Comparison of ENCODE assay signal across 29 mouse cellular contexts in the genomic region with DNA sequence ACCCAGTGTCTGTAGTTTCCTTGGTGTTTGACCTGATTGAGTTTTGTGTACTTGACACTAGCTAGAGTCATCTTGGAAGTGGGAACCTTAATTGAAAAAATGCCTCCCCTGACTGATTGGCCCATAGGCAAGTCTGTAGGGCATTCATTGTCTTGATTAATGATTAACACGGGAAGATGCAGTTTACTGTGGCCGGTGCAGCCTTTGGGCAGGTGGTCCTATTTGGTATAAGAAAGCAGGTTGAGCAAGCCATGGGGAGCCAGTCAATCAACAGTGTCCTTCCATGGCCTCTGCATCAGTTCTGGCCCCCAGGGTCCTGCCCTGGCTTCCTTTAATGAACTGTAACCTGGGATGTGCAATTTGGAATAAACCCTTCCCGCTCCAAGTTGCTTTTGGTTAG.
DNase-seq lines count a peak whose midpoint lies in the region; ATAC-seq and TF ChIP-seq lines count a peak whose summit lies in the region.
"Had no signal": no experiment of that assay in that cellular context is flagged by ENCODE, and none has a peak within 500 bp of the region (broad histone marks: within the 10 kb centered on the region; RNA-seq: fewer than 3 reads in every experiment).

No protein-coding gene starts in this region.

- H3K9me3 ChIP-seq in kidney, postnatal 0 days (replicated peaks; ENCODE audit: low read length), result no peaks in the 10 kb centered on the region
- H3K9me3 ChIP-seq in intestine, postnatal 0 days (ENCODE audit: control insufficient read depth), result no peaks in the 10 kb centered on the region
- H3K9me3 ChIP-seq in forebrain, embryonic 12.5 days, result no peaks in the 10 kb centered on the region
- H3K9me3 ChIP-seq: heart, embryonic 13.5 days; limb, embryonic 13.5 days; midbrain, embryonic 13.5 days; neural tube, embryonic 13.5 days had no signal

- H3K27me3 ChIP-seq in kidney, postnatal 0 days (ENCODE audit: insufficient read depth, low read length), result no peaks in the 10 kb centered on the region
- H3K27me3 ChIP-seq in intestine, postnatal 0 days (replicated peaks; ENCODE audit: control insufficient read depth, insufficient read depth, low read length), result no peaks in the 10 kb centered on the region
- no peaks in the 10 kb centered on the region for H3K27me3 ChIP-seq in small intestine, adult 2 months (ENCODE audit: control insufficient read depth, insufficient read depth, low read length)
- H3K27me3 ChIP-seq in forebrain, embryonic 12.5 days, result no peaks in the 10 kb centered on the region
- H3K27me3 ChIP-seq: CH12.LX; heart, embryonic 13.5 days; limb, embryonic 13.5 days; midbrain, embryonic 13.5 days; neural tube, embryonic 13.5 days had no signal

- no peak for TF ChIP-seq POLR2A in small intestine, adult 2 months (IDR thresholded peaks at IDR 0.05; ENCODE audit: low read depth, low read length)

- 56% methylated on average over 3 of the region's 3 CpGs for WGBS in kidney, postnatal 0 days
- WGBS in intestine, postnatal 0 days, result 51% methylated on average over 3 of the region's 3 CpGs
- 44% methylated on average over 3 of the region's 3 CpGs for WGBS in small intestine, adult 2 months
- WGBS in forebrain, embryonic 12.5 days, result 79% methylated on average over 3 of the region's 3 CpGs

- DNase-seq in heart, adult 11 months, result peak; percentile 61
- DNase-seq in heart, adult 8-10 months (ENCODE audit: low spot score), result no peak
- no peak for DNase-seq in kidney, postnatal 0 days (ENCODE audit: low spot score)
- DNase-seq in kidney, postnatal 25 days, result no peak
- DNase-seq in urinary bladder, postnatal 36 days (ENCODE audit: low spot score in 2 of 2), result no peak
- DNase-seq: adrenal gland, adult 2 months; adrenal gland, postnatal 36 days; cerebellum, adult 2 months; cerebellum, postnatal 14 days; gastrocnemius, adult 2 months; gastrocnemius, postnatal 36 days; heart, adult 2 months; heart, postnatal 10 days; kidney, postnatal 36 days; lung, adult 2 months; lung, postnatal 10 days; thymus, postnatal 14 days had no signal

- peak; percentile 50; the same call in 1 of the 2 replicates for ATAC-seq in kidney, postnatal 0 days (replicated peaks; ENCODE audit: low FRiP score, low read depth)
- peak; percentile 31; the same call in 1 of the 2 replicates for ATAC-seq in intestine, postnatal 0 days
- ATAC-seq in forebrain, embryonic 12.5 days (ENCODE audit: low FRiP score), result no peak
- ATAC-seq: activated CD4-positive, CD25-positive, alpha-beta regulatory T cell, adult 4 months; forebrain, embryonic 16.5 days; midbrain, embryonic 13.5 days had no signal

- no peaks in the 10 kb centered on the region for H3K4me1 ChIP-seq in kidney, postnatal 0 days (replicated peaks; ENCODE audit: insufficient read depth, low read length)
- H3K4me1 ChIP-seq in intestine, postnatal 0 days (replicated peaks; ENCODE audit: control insufficient read depth, insufficient read depth, low read length), result peaks cover 10% of the 10 kb centered on the region; the same call in 1 of the 2 replicates
- peaks cover 50% of the 10 kb centered on the region for H3K4me1 ChIP-seq in small intestine, adult 2 months (ENCODE audit: control insufficient read depth, insufficient read depth, insufficient read length, low read length)
- no peaks in the 10 kb centered on the region for H3K4me1 ChIP-seq in forebrain, embryonic 12.5 days
- H3K4me1 ChIP-seq: limb, embryonic 13.5 days; midbrain, embryonic 13.5 days; neural tube, embryonic 13.5 days had no signal

- H3K27ac ChIP-seq in kidney, postnatal 0 days, result 0 out of 2 replicates have a peak overlapping the region, but pooled peaks have one; percentile 1
- no peak overlapping the region for H3K27ac ChIP-seq in intestine, postnatal 0 days (ENCODE audit: low read depth, low read length)
- 0 out of 2 replicates have a peak overlapping the region, but pooled peaks have one; percentile 40 for H3K27ac ChIP-seq in small intestine, adult 2 months (ENCODE audit: insufficient read depth, low read depth, low read length)
- no peak overlapping the region for H3K27ac ChIP-seq in forebrain, embryonic 12.5 days
- H3K27ac ChIP-seq: gastrocnemius, adult 2 months; heart, adult 2 months; heart, embryonic 13.5 days; hindbrain, embryonic 14.5 days; limb, embryonic 13.5 days; macrophage; midbrain, embryonic 13.5 days; neural tube, embryonic 13.5 days had no signal

- H3K4me3 ChIP-seq in kidney, postnatal 0 days (replicated peaks; ENCODE audit: low read depth, low read length), result no peak overlapping the region
- H3K4me3 ChIP-seq in intestine, postnatal 0 days (ENCODE audit: low read depth, low read length), result no peak overlapping the region
- H3K4me3 ChIP-seq in small intestine, adult 2 months (ENCODE audit: low read depth, low read length), result no peak overlapping the region
- H3K4me3 ChIP-seq in forebrain, embryonic 12.5 days (replicated peaks), result no peak overlapping the region
- H3K4me3 ChIP-seq: gastrocnemius, adult 2 months; heart, adult 2 months; heart, embryonic 13.5 days; limb, embryonic 13.5 days; midbrain, embryonic 13.5 days; neural tube, embryonic 13.5 days had no signal

- H3K4me2 ChIP-seq in kidney, postnatal 0 days (ENCODE audit: low read length), result no peak overlapping the region
- no peak overlapping the region for H3K4me2 ChIP-seq in intestine, postnatal 0 days (replicated peaks; ENCODE audit: low read depth)
- no peak overlapping the region for H3K4me2 ChIP-seq in forebrain, embryonic 12.5 days
- H3K4me2 ChIP-seq: heart, embryonic 13.5 days; hindbrain, embryonic 14.5 days; limb, embryonic 13.5 days; midbrain, embryonic 13.5 days; neural tube, embryonic 13.5 days had no signal

- H3K36me3 ChIP-seq in kidney, postnatal 0 days (ENCODE audit: insufficient read depth, low read length), result no peaks in the 10 kb centered on the region
- no peaks in the 10 kb centered on the region; the same call in 1 of the 2 replicates for H3K36me3 ChIP-seq in intestine, postnatal 0 days (ENCODE audit: control insufficient read depth, insufficient read depth)
- peaks cover 22% of the 10 kb centered on the region for H3K36me3 ChIP-seq in small intestine, adult 2 months (ENCODE audit: control insufficient read depth, insufficient read depth, low read length)
- no peaks in the 10 kb centered on the region for H3K36me3 ChIP-seq in forebrain, embryonic 12.5 days (replicated peaks)
- H3K36me3 ChIP-seq: heart, embryonic 13.5 days; limb, embryonic 13.5 days; midbrain, embryonic 13.5 days; neural tube, embryonic 13.5 days had no signal

- H3K9ac ChIP-seq in kidney, postnatal 0 days (ENCODE audit: low read depth, low read length), result no peak overlapping the region
- H3K9ac ChIP-seq in intestine, postnatal 0 days (ENCODE audit: low read depth, low read length), result no peak overlapping the region
- H3K9ac ChIP-seq in forebrain, embryonic 12.5 days, result no peak overlapping the region
- H3K9ac ChIP-seq: heart, embryonic 13.5 days; hindbrain, embryonic 14.5 days; limb, embryonic 13.5 days; midbrain, embryonic 13.5 days; neural tube, embryonic 13.5 days had no signal

- TF ChIP-seq CTCF in kidney, postnatal 0 days (IDR thresholded peaks at IDR 0.05; ENCODE audit: low read depth), result no peak
- TF ChIP-seq CTCF in intestine, postnatal 0 days (IDR thresholded peaks at IDR 0.05; ENCODE audit: low read depth), result no peak
- no peak for TF ChIP-seq CTCF in small intestine, adult 2 months (IDR thresholded peaks at IDR 0.05; ENCODE audit: extremely low read depth, insufficient read length, insufficient replicate concordance, low read depth, low read length)

Comparison
In these comparisons a context has a peak if more than half of its experiments do, and no peak if none do; other contexts are left out.
1. H3K27ac ChIP-seq: peak in kidney, postnatal 0 days (single experiment) and small intestine, adult 2 months (single experiment); none in intestine, postnatal 0 days (single experiment) and forebrain, embryonic 12.5 days (single experiment).